Mouse (Mus musculus) kidney, embryonic 14.5 days (tissue): ENCODE data around the gene Dbp. TPM values are rescaled to one million over a fixed set of nuclear protein-coding genes. Genes with fewer than 3 reads are reported as not detected.

Source experiments
- ATAC-seq: fragments of 200-750 bp; cut with Nextera tagmentation; 2 replicates; pipeline ENCODE4 v1.8.0; 2017; ENCODE audit warnings: moderate number of reproducible peaks, mild to moderate bottlenecking, moderate TSS enrichment, moderate library complexity; ENCODE audit not compliant: low FRiP score, low TSS enrichment
- H3K27ac ChIP-seq: fragments of 300-500 bp; sonication (generic); 2 replicates; pipeline ENCODE4 v1.5.1; 2014; ENCODE audit warnings: low read depth, mild to moderate bottlenecking, low read length, moderate library complexity, mixed read lengths
- H3K27me3 ChIP-seq: fragments of 300-500 bp; sonication (generic); 2 replicates; pipeline ENCODE4 v1.6.1; 2014; ENCODE audit warnings: mild to moderate bottlenecking, low read length; ENCODE audit not compliant: control insufficient read depth, insufficient read depth
- H3K36me3 ChIP-seq: fragments of 300-500 bp; sonication (generic); 2 replicates; pipeline ENCODE4 v1.6.1; 2014; ENCODE audit warnings: low read length, mixed read lengths; ENCODE audit not compliant: control insufficient read depth, insufficient read depth
- H3K4me1 ChIP-seq: fragments of 300-500 bp; sonication (generic); 2 replicates; pipeline ENCODE4 v1.6.1; 2014; ENCODE audit warnings: low read length, mixed read lengths; ENCODE audit not compliant: control insufficient read depth, insufficient read depth
- H3K4me2 ChIP-seq: fragments of 300-500 bp; sonication (generic); replicated peaks from 2 replicates; pipeline ENCODE4 v1.6.1; 2014; ENCODE audit warnings: low read depth, mild to moderate bottlenecking, low read length
- H3K4me3 ChIP-seq: fragments of 300-500 bp; sonication (generic); 2 replicates; pipeline ENCODE4 v1.5.1; 2014; ENCODE audit warnings: mild to moderate bottlenecking, low read length
- H3K9ac ChIP-seq: fragments of 300-500 bp; sonication (generic); 2 replicates; pipeline ENCODE4 v1.6.1; 2014; ENCODE audit warnings: low read depth, mild to moderate bottlenecking, low read length, moderate library complexity
- H3K9me3 ChIP-seq: fragments of 300-500 bp; sonication (generic); 2 replicates; pipeline ENCODE4 v1.6.1; 2016; ENCODE audit warnings: low read length; ENCODE audit not compliant: control insufficient read depth
- WGBS: fragments of 180-500 bp; shearing (Covaris S2); extraction: QIAGEN DNeasy Blood & Tissue Kit; methylation state at CpG from one replicate; pipeline ENCODE4 v1.1.7; 2014; 5-methylcytosine and 5-hydroxymethylcytosine counted together
- polyA plus RNA-seq: library from polyadenylated mRNA; unstranded; fragments of >200 nt; fragmentation: Nextera tagmentation; extraction: Ambion mirVana; gene quantifications from 2 replicates; pipeline ENCODE4 v1.2.1, GENCODE M21; 2014

The Dbp gene
- polyA plus RNA-seq, 1 experiment from 2014 or later, result 6.6 TPM

- no peak for ATAC-seq
- Histone ChIP-seq H3K4me3 (no peak overlapping the region), H3K27me3 (peaks cover 12% of the 10 kb centered on the region), H3K9ac (peak overlapping the region; percentile 54; the same call in 1 of the 2 replicates), H3K27ac (no peak overlapping the region), H3K4me2 (peak overlapping the region; percentile 92), H3K36me3 (no peaks in the 10 kb centered on the region), H3K9me3 (no peaks in the 10 kb centered on the region), H3K4me1 (peaks cover 29% of the 10 kb centered on the region)
- WGBS, result 89% methylated on average over 11 of the region's 11 CpGs
Observed at GRCm38 (mm10) chr7:45701607-45702006, 3.3 kb upstream of the Dbp start.

- Histone ChIP-seq H3K9me3 (no peaks in the 10 kb centered on the region), H3K4me1 (peaks cover 33% of the 10 kb centered on the region), H3K36me3 (no peaks in the 10 kb centered on the region), H3K27me3 (peaks cover 12% of the 10 kb centered on the region), H3K9ac (no peak overlapping the region), H3K4me3 (no peak overlapping the region), H3K27ac (no peak overlapping the region), H3K4me2 (no peak overlapping the region)
- WGBS, result 89% methylated on average over 11 of the region's 11 CpGs
- no peak for ATAC-seq
Observed at GRCm38 (mm10) chr7:45702316-45702715, 2.6 kb upstream of the Dbp start.

- Histone ChIP-seq H3K9ac (no peak overlapping the region), H3K4me2 (no peak overlapping the region), H3K9me3 (no peaks in the 10 kb centered on the region), H3K4me3 (no peak overlapping the region), H3K36me3 (no peaks in the 10 kb centered on the region), H3K27ac (no peak overlapping the region), H3K4me1 (peaks cover 39% of the 10 kb centered on the region), H3K27me3 (peaks cover 12% of the 10 kb centered on the region)
- 92% methylated on average over 17 of the region's 17 CpGs for WGBS
- no peak for ATAC-seq
Observed at GRCm38 (mm10) chr7:45702809-45703520, 1.9 kb upstream of the Dbp start.

- no peaks in the 10 kb centered on the region for H3K9me3 ChIP-seq
- H3K27me3 ChIP-seq, result peaks cover 8% of the 10 kb centered on the region
- no peaks in the 10 kb centered on the region for H3K36me3 ChIP-seq
- WGBS, result 49% methylated on average over 12 of the region's 12 CpGs
- H3K27ac ChIP-seq, result peak overlapping the region; percentile 69
- H3K4me3 ChIP-seq, result peak overlapping the region; percentile 64
- peak overlapping the region; percentile 84 for H3K4me2 ChIP-seq
- H3K4me1 ChIP-seq, result peaks cover 45% of the 10 kb centered on the region
- peak overlapping the region; percentile 54 for H3K9ac ChIP-seq
- no peak for ATAC-seq
Observed at GRCm38 (mm10) chr7:45703521-45704033, 1.3 kb upstream of the Dbp start.

GRCm38 (mm10) chr7:45704046-45704559 is 785 bp upstream of the Dbp start:
- Histone ChIP-seq H3K4me1 (peaks cover 45% of the 10 kb centered on the region), H3K9me3 (no peaks in the 10 kb centered on the region), H3K27me3 (peaks cover 5% of the 10 kb centered on the region), H3K4me2 (peak overlapping the region; percentile 84), H3K9ac (peak overlapping the region; percentile 54; the same call in 1 of the 2 replicates), H3K27ac (peak overlapping the region; percentile 69), H3K4me3 (peak overlapping the region; percentile 64), H3K36me3 (no peaks in the 10 kb centered on the region)
- peak; percentile 22 for ATAC-seq
- 2% methylated on average over 13 of the region's 13 CpGs for WGBS

GRCm38 (mm10) chr7:45705443-45705864 is 566 bp downstream of the Dbp start:
- peak; percentile 0 for ATAC-seq
- Histone ChIP-seq H3K36me3 (peaks cover 6% of the 10 kb centered on the region; the same call in 1 of the 2 replicates), H3K4me2 (peak overlapping the region; percentile 93), H3K4me1 (peaks cover 38% of the 10 kb centered on the region), H3K27ac (peak overlapping the region; percentile 79), H3K4me3 (peak overlapping the region; percentile 64), H3K9me3 (no peaks in the 10 kb centered on the region), H3K9ac (peak overlapping the region; percentile 84), H3K27me3 (no peaks in the 10 kb centered on the region; the same call in 1 of the 2 replicates)
- under 1% methylated on average over 21 of the region's 21 CpGs for whole genome bisulfite sequencing

- Histone ChIP-seq H3K4me1 (peaks cover 35% of the 10 kb centered on the region), H3K9me3 (no peaks in the 10 kb centered on the region), H3K9ac (peak overlapping the region; percentile 84; the same call in 1 of the 2 replicates), H3K27ac (peak overlapping the region; percentile 90; the same call in 1 of the 2 replicates), H3K36me3 (peaks cover 10% of the 10 kb centered on the region; the same call in 1 of the 2 replicates), H3K27me3 (no peaks in the 10 kb centered on the region), H3K4me3 (peak overlapping the region; percentile 64), H3K4me2 (peak overlapping the region; percentile 93)
- ATAC-seq, result peak; percentile 29; the same call in 1 of the 2 replicates
- 0% methylated on average over 7 of the region's 7 CpGs for WGBS
Observed at GRCm38 (mm10) chr7:45705873-45706281, 989 bp downstream of the Dbp start.

- Histone ChIP-seq H3K9me3 (no peaks in the 10 kb centered on the region), H3K27me3 (no peaks in the 10 kb centered on the region), H3K4me3 (peak overlapping the region; percentile 64), H3K4me1 (peaks cover 30% of the 10 kb centered on the region), H3K4me2 (peak overlapping the region; percentile 93), H3K27ac (peak overlapping the region; percentile 90), H3K36me3 (peaks cover 19% of the 10 kb centered on the region), H3K9ac (peak overlapping the region; percentile 84)
- ATAC-seq, result no peak
- WGBS, result 1% methylated on average over 41 of the region's 45 CpGs
Observed at GRCm38 (mm10) chr7:45706721-45707241, 1.9 kb downstream of the Dbp start.
